Mouse (Mus musculus) monocyte, adult 5-6 weeks (primary cell): Measurements from ENCODE around the gene Gng12. TPM values are rescaled to one million over a fixed set of nuclear protein-coding genes. Genes with fewer than 3 reads are reported as not detected.
"Not testable (repeated sequence)": the region's sequence is repeated elsewhere in the genome, so short reads cannot be mapped to it uniquely, and the experiment has no call there.

Source experiments
- ATAC-seq: fragments of 153-309, 156-312 bp; replicated peaks from 2 replicates; pipeline ENCODE4 v1.8.0; 2017; ENCODE audit warnings: mild to moderate bottlenecking; ENCODE audit not compliant: low TSS enrichment, insufficient number of reproducible peaks, severe bottlenecking, poor library complexity, low FRiP score
- total RNA-seq: library from RNA; stranded (forward); fragments of 200-1000, 200-491, 200-594 nt; gene quantifications from 3 replicates; pipeline ENCODE4 v1.2.3, GENCODE M21; 2017

Gene Gng12
- total RNA-seq, 1 experiment from 2014 or later, result 20.8 TPM

- no peak for ATAC-seq
Observed at GRCm38 (mm10) chr6:67013293-67013948, 117.2 kb downstream of the Gng12 start.

- no peak for ATAC-seq
Observed at GRCm38 (mm10) chr6:67013949-67014678, 117.9 kb downstream of the Gng12 start.

- ATAC-seq, result no peak
Observed at GRCm38 (mm10) chr6:67014679-67015075, 118.5 kb downstream of the Gng12 start.

GRCm38 (mm10) chr6:67015739-67016519, 119.7 kb downstream of the Gng12 start:
- ATAC-seq, result no peak

GRCm38 (mm10) chr6:67016520-67017111, 120.4 kb downstream of the Gng12 start:
- no peak for ATAC-seq

DNA sequence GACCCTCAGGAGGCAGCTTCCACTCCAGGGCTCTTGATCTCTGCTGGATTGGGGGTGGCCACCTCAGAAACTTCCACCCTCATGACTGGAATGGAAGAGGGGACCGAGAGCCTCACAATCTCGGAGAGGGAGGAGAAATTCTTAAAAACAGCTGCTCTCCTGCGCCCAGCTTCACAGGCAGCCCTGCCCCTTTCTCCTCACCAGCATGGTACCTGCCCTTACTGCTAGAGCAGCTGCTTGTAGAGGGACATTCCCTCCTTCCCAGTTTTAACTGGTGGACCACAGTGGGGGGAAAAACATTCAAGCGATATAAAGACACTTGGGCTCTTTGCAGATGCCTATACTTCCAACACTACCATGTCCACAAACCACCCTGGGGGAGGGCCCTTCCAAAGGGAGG, 122.2 kb downstream of the Gng12 start:
- no peak for ATAC-seq

DNA sequence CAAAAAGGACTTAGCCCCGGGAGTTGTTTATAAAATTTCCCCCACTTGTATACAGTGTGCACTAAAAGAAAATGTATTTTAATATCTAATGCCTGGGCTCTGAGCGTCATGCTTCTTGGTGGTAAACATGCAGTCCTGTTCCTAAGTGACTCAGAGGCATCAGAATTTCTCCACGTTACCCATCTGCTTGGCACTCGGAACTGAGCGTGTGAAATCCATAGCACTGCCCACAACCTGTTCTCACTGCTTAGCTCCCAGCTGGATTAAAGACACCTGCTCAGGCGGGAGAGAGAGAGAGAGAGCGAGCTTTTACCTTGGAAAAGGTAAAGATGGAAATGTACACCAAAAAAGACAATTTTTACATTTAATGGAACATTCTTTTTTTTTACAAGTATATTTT, 122.8 kb downstream of the Gng12 start:
- ATAC-seq, result not testable (repeated sequence)

GRCm38 (mm10) chr6:67021308-67021707, 125.1 kb downstream of the Gng12 start:
- no peak for ATAC-seq

GRCm38 (mm10) chr6:67023729-67024128, 127.5 kb downstream of the Gng12 start:
- ATAC-seq, result no peak

DNA sequence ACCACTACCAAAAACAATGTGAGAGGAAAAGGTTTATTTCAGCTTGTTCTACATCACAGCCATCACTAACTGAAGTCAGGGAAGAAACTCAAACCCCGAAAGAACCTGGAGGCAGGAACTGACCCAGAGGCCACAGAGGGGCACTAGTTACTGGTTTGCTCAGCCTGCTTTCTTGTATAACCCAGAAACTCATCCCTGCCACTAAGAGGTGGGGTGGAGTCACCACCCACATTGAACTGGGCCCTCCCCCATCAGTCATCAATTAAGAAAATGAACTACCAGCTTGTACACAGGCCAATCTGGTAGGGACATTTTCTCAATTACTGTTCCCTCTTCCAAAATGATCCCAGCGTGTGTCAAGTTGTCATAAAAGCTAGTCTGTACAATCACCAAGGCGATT, 130.5 kb downstream of the Gng12 start:
- ATAC-seq, result no peak

DNA sequence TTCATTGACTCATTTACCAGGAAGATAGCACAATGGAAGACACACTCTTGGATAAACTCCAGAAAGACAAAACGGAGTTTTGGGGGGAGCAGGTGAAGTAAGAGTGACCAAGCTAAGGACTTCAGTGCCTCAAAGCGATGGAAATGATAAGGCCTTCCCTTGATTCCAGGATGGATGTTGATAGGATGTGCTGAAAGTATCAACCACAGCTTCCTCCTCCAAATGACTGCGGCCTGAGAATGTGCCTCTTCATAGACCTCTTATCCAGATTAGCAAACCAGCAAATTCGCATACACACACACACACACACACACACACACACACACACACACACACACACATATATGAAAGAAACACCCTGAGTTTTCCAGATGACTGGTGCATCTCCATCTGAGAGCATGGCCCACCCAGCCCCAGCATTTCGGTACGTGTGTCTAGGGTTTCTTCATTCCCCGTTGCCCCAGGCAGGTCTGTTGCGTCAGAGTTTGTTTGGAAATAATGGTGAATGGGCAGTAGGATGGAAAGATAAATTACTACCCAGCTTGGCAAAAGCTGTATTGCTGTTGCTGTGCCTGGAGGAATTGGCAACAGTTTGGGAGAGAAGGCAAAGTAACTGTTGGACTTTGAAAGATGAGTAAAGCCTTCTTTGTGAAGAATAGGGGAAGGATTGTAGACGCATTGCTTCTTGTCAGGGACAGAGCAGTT, 131.4 kb downstream of the Gng12 start:
- ATAC-seq, result no peak

DNA sequence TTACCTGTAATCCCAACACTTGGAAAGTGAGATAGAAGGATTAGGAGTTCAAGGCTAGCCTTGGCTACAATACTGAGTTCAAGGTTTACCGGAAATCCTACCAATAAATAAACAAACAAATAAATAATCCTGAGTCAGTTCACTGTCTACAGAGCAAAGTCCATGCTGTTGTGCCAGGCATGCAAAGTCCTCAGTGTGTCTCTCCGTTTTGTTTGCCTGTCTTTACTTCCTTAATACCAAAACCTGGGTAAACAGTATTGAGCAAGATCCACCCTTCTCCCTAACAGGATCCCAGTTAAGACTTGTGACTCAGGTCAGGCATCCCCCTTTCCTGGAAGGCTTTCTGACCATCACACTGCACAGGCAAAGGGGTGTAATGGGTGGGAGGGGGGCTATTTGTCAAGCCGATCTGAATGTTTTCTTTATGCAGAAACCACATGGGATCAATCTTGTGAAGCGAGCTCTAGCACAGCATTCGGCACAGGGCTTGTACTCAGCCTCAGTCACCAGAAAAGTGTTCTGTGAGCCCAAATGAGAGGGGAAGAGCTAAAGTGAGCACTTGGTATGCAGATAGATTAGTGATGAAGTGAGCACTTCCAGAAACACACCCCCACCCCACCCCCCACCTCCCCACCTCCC, 133.2 kb downstream of the Gng12 start:
- ATAC-seq, result no peak

GRCm38 (mm10) chr6:67029987-67030386, 133.8 kb downstream of the Gng12 start:
- no peak for ATAC-seq

GRCm38 (mm10) chr6:67030416-67030815, 134.2 kb downstream of the Gng12 start:
- no peak for ATAC-seq

DNA sequence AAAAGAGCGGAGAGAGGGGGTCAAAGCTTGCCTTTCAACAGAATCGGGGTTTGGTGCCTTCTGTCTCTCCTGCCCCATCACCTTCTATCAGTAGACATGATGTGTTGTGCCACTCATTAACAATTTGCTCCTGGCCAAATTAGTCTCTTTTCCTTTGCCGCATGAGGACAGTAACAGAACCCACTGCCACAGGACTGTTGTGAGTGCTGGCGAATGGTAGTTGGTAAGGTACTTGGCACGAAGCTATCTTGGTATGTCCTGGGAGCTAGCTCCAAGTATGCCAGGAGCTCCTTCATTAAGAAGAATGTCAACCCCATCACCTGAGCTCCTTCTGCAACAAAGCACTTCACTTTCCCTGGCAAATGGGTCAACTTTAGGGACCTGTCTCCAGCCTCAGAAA, 134.6 kb downstream of the Gng12 start:
- ATAC-seq, result no peak

DNA sequence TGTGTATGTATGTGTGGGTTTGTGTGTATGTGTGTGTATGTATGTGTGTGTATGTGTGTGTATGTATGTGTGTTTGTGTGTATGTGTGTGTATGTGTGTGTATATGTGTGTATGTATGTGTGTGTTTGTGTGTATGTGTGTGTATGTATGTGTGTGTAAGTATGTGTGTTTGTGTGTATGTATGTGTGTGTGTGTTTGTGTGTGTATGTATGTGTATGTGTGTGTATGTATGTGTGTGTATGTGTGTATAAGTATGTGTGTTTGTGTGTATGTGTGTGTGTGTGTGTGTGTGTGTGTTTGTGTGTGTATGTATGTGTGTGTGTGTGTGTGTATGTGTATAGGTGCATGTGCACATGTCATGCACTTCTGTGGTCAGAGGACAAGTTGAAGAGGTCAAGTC, 136.4 kb downstream of the Gng12 start:
- not testable (repeated sequence) for ATAC-seq

DNA sequence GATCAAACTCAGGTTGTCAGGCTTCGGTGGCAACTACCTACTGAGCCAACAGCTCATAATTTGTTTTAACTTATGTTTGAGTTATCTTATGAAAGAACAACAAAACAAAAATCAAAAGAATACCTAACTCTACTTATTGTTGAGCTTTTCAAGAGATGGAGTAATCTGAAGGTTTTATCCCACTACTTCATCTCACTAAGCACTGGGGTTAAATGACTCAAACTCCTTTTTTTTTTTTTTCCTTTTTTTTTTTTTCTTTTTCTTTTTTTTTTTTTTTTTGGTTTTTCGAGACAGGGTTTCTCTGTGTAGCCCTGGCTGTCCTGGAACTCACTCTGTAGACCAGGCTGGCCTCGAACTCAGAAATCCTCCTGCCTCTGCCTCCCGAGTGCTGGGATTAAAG, 136.8 kb downstream of the Gng12 start:
- ATAC-seq, result not testable (repeated sequence)

GRCm38 (mm10) chr6:67033604-67034003, 137.4 kb downstream of the Gng12 start:
- ATAC-seq, result no peak
